Mouse (Mus musculus) layer of hippocampus, adult 2 months (tissue): Measurements from ENCODE around the gene Sh3bgrl3. TPM values are rescaled to one million over a fixed set of nuclear protein-coding genes. Genes with fewer than 3 reads are reported as not detected.

ENCODE experiments used
- DNase-seq, 2 experiments: peaks; one replicate each; pipeline ENCODE4 v3.0.0; 2022; ENCODE audit warnings: low spot score in 2 of 2
- H3K27ac ChIP-seq: fragments of 200-600 bp; 2 replicates; pipeline ENCODE4 v1.8.1; 2022
- H3K4me3 ChIP-seq: fragments of 200-600 bp; 2 replicates; pipeline ENCODE4 v1.8.1; 2022; ENCODE audit warnings: mild to moderate bottlenecking
- CTCF ChIP-seq: fragments of 200-600 bp; conservative IDR thresholded peaks from 2 replicates; pipeline ENCODE4 v1.8.1; 2022; ENCODE audit warnings: antibody characterized with exemption, mild to moderate bottlenecking, moderate library complexity
- total RNA-seq, 2 experiments: library from RNA; stranded (reverse); gene quantifications; 2 replicates each; pipeline ENCODE4 v1.2.3; 2021

The Sh3bgrl3 gene
- total RNA-seq, 2 experiments from 2014 or later = 257 to 267 TPM

GRCm38 (mm10) chr4:134097015-134097608, 31.5 kb downstream of the Sh3bgrl3 start:
- no peak overlapping the region for H3K27ac ChIP-seq
- no peak overlapping the region for H3K4me3 ChIP-seq
- DNase-seq = no peak
- no peak for TF ChIP-seq CTCF

- no peak overlapping the region for H3K4me3 ChIP-seq
- DNase-seq = no peak
- TF ChIP-seq CTCF = no peak
Measured at GRCm38 (mm10) chr4:134096120-134096519, 32.5 kb downstream of the Sh3bgrl3 start.

GRCm38 (mm10) chr4:134094923-134095547, 33.6 kb downstream of the Sh3bgrl3 start, which contains the start of gene Cd52:
TSS of gene Cd52 (minus strand) at chr4:134095082.
- no peak for DNase-seq
- H3K27ac ChIP-seq = no peak within 1 kb of the TSS
- H3K4me3 ChIP-seq = no peak within 1 kb of the TSS
- TF ChIP-seq CTCF = no peak

More at GRCm38 (mm10) chr4:134096120-134096519, 32.5 kb downstream of the Sh3bgrl3 start:
- H3K27ac ChIP-seq = no peak overlapping the region

GRCm38 (mm10) chr4:134094004-134094564, 34.5 kb downstream of the Sh3bgrl3 start:
- TF ChIP-seq CTCF = no peak
- no peak for DNase-seq
- Histone ChIP-seq H3K27ac (no peak overlapping the region), H3K4me3 (no peak overlapping the region)

- no peak overlapping the region for H3K4me3 ChIP-seq
- peak in 1 of 2 experiments; percentile 51 for DNase-seq
- H3K27ac ChIP-seq = no peak overlapping the region
- peak; percentile 85 for TF ChIP-seq CTCF
Measured at GRCm38 (mm10) chr4:134092382-134093288, 36.0 kb downstream of the Sh3bgrl3 start.

- Histone ChIP-seq H3K27ac (no peak overlapping the region), H3K4me3 (no peak overlapping the region)
- DNase-seq = no peak
- TF ChIP-seq CTCF = no peak
Measured at GRCm38 (mm10) chr4:134091225-134091529, 37.4 kb downstream of the Sh3bgrl3 start.

GRCm38 (mm10) chr4:134090521-134091224, 37.9 kb downstream of the Sh3bgrl3 start:
- TF ChIP-seq CTCF = 0 out of 2 replicates have a peak, but pooled peaks have one; percentile 15
- Histone ChIP-seq H3K4me3 (no peak overlapping the region), H3K27ac (no peak overlapping the region)
- DNase-seq = no peak

- TF ChIP-seq CTCF = no peak
- H3K4me3 ChIP-seq = no peak overlapping the region
- H3K27ac ChIP-seq = no peak overlapping the region
- DNase-seq = no peak
Measured at GRCm38 (mm10) chr4:134089029-134089428, 39.6 kb downstream of the Sh3bgrl3 start.

GRCm38 (mm10) chr4:134087412-134087811, 41.2 kb downstream of the Sh3bgrl3 start:
- Histone ChIP-seq H3K4me3 (no peak overlapping the region), H3K27ac (no peak overlapping the region)
- TF ChIP-seq CTCF = peak; percentile 85
- DNase-seq = peak in 1 of 2 experiments; percentile 33

- peak; percentile 42 for TF ChIP-seq CTCF
- no peak for DNase-seq
Measured at GRCm38 (mm10) chr4:134084999-134085398, 43.6 kb downstream of the Sh3bgrl3 start.

GRCm38 (mm10) chr4:134082460-134082859, 46.1 kb downstream of the Sh3bgrl3 start:
- H3K4me3 ChIP-seq = peak overlapping the region; percentile 59
- no peak overlapping the region for H3K27ac ChIP-seq
- TF ChIP-seq CTCF = no peak
- no peak for DNase-seq

More at GRCm38 (mm10) chr4:134084999-134085398, 43.6 kb downstream of the Sh3bgrl3 start:
- no peak overlapping the region for H3K27ac ChIP-seq
- H3K4me3 ChIP-seq = no peak overlapping the region

GRCm38 (mm10) chr4:134081730-134082386, 46.7 kb downstream of the Sh3bgrl3 start:
- peak; percentile 37 to 45 for DNase-seq
- H3K27ac ChIP-seq = no peak overlapping the region
- no peak for TF ChIP-seq CTCF
- peak overlapping the region; percentile 59 for H3K4me3 ChIP-seq
